In the genomic region with DNA sequence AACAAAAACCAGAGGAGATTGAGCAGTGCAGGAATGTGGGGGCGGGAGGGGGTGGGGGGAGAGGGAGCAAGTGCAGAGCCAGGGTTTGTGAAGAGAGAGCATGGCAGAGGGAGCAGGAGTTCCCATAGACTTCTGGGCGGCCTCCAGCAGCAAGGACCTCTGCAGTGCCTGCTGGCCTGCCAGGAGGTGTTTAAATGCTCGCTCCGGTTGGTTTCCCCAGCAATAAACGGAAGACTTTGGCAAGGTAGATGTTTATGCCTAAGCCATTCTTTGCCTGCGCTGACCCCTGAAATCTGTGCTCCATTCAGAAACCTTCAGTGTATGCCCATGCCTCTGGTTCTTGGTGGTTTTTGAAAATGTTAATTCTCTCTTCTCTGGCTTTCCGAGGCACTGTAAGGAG, we compare ENCODE assay signal across 9 mouse cellular contexts. TPM values are rescaled to one million over a fixed set of nuclear protein-coding genes. Genes with fewer than 3 reads are reported as not detected.
A peak's percentile ranks its signal among the peaks of the same experiment; 100 is the strongest.
DNase-seq lines count a peak whose midpoint lies in the region; ATAC-seq and TF ChIP-seq lines count a peak whose summit lies in the region.
"Had no signal": no experiment of that assay in that cellular context is flagged by ENCODE, and none has a peak within 500 bp of the region (broad histone marks: within the 10 kb centered on the region; RNA-seq: fewer than 3 reads in every experiment).

No protein-coding gene starts in this region.

- peaks cover 23% of the 10 kb centered on the region for H3K4me1 ChIP-seq in midbrain, embryonic 13.5 days (replicated peaks)

- DNase-seq in layer of hippocampus, adult 2 months (ENCODE audit: low spot score in 2 of 2): no peak
- DNase-seq in layer of hippocampus, adult 9-11 months: no peak
- peak; percentile 77 for DNase-seq in cerebellum, adult 9-11 months
- DNase-seq in kidney, adult 11 months: peak; percentile 90
- DNase-seq in urinary bladder, postnatal 14 days (ENCODE audit: low spot score): no peak
- DNase-seq in urinary bladder, adult 18-20 months (ENCODE audit: low spot score in 2 of 2): no peak
- DNase-seq in adrenal gland, postnatal 10 days: no peak

- no peak overlapping the region for H3K9ac ChIP-seq in midbrain, embryonic 13.5 days (replicated peaks)
- H3K9ac ChIP-seq: limb, embryonic 12.5 days had no signal

- H3K36me3 ChIP-seq in midbrain, embryonic 13.5 days: no peaks in the 10 kb centered on the region
- H3K36me3 ChIP-seq: limb, embryonic 12.5 days had no signal

- H3K27me3 ChIP-seq in midbrain, embryonic 13.5 days: no peaks in the 10 kb centered on the region
- H3K27me3 ChIP-seq: limb, embryonic 12.5 days had no signal

- H3K4me3 ChIP-seq in layer of hippocampus, adult 2 months: no peak overlapping the region
- H3K4me3 ChIP-seq in midbrain, embryonic 13.5 days (replicated peaks): no peak overlapping the region
- H3K4me3 ChIP-seq: limb, embryonic 12.5 days had no signal

- no peaks in the 10 kb centered on the region for H3K9me3 ChIP-seq in midbrain, embryonic 13.5 days
- H3K9me3 ChIP-seq: limb, embryonic 12.5 days had no signal

- 20% methylated on average over 7 of the region's 7 CpGs for WGBS in midbrain, embryonic 13.5 days

- peak overlapping the region; percentile 28; the same call in 1 of the 2 replicates for H3K27ac ChIP-seq in layer of hippocampus, adult 2 months
- peak overlapping the region; percentile 19 for H3K27ac ChIP-seq in midbrain, embryonic 13.5 days
- H3K27ac ChIP-seq: limb, embryonic 12.5 days had no signal

- peak; percentile 34; the same call in 1 of the 2 replicates for ATAC-seq in midbrain, embryonic 13.5 days

- no peak overlapping the region for H3K4me2 ChIP-seq in midbrain, embryonic 13.5 days (replicated peaks)
- H3K4me2 ChIP-seq: limb, embryonic 12.5 days had no signal

- TF ChIP-seq CTCF in layer of hippocampus, adult 2 months (conservative IDR thresholded peaks at IDR 0.05): no peak

RNA-seq across cellular contexts. Expression of gene Gmpr, which starts 19.0 kb away (rescaled TPM):
- 10 to 100 TPM; 63.7 to 66.9 TPM for total RNA-seq in layer of hippocampus, adult 2 months (2021)
- polyA plus RNA-seq in midbrain, embryonic 13.5 days (2015; fragmentation: Nextera tagmentation; extraction: Ambion mirVana): 19.0 and 20.4 TPM in 2 replicates
- 100 to 1,000 TPM; 118 to 230 TPM for total RNA-seq in adrenal gland, postnatal 10 days (2021)

Comparison
In these comparisons a context has a peak if more than half of its experiments do, and no peak if none do; other contexts are left out.
1. DNase-seq: peak in cerebellum, adult 9-11 months (single experiment) and kidney, adult 11 months (single experiment); none in layer of hippocampus, adult 2 months (0 of 2), layer of hippocampus, adult 9-11 months (single experiment), urinary bladder, postnatal 14 days (single experiment), urinary bladder, adult 18-20 months (0 of 2) and adrenal gland, postnatal 10 days (single experiment).